Mouse (Mus musculus) left cerebral cortex, adult 11 months (tissue): ENCODE measurements around the gene Lrp6.

ENCODE experiments used
- DNase-seq: peaks from one replicate; pipeline ENCODE4 v3.0.0; 2022; ENCODE audit warnings: low spot score

Gene Lrp6

GRCm38 (mm10) chr6:134494828-134495698 is 71.7 kb downstream of the Lrp6 start:
- DNase-seq, result no peak

DNA sequence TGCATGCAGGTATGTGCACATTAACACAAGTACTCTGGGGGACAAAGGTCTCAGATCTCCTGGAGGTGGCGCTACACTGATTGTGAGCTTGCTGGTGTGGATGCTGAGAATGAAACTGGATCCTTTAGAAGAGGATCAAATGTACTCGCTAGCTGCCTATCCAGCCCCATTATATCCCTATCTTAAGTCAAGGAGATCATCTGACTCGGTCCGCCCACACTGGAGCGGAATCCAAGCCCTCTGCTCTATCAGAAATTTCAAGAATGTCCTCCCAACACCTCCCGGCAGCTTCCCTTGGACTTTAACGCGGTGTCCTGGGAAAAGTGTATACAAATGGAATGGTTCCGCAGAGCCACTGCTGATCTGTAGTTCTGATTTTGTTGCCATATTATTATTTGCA is 77.1 kb downstream of the Lrp6 start:
- no peak for DNase-seq

- no peak for DNase-seq
These were observed 77.6 kb downstream of the Lrp6 start for GRCm38 (mm10) chr6:134489130-134489529.

GRCm38 (mm10) chr6:134486318-134486717 is 80.4 kb downstream of the Lrp6 start:
- no peak for DNase-seq

DNA sequence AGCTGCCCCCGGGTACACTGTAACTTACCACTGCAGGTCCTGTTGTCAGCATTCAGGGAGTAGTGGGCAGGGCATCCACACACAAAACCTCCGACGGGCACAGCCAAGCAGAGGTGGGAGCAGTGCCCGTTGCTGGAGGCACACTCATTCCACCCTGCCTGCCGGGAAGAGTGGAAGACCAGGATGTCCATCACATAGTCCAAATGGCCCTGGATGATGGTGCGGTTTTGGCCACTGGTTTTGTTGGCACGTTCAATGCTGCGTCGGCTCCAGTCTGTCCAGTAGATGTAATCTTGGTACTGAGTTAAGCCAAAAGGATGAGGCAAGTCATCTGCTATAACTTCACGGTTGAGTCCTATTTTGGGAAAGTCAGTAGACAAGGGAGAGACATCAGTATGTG is 87.3 kb downstream of the Lrp6 start:
- no peak for DNase-seq

DNA sequence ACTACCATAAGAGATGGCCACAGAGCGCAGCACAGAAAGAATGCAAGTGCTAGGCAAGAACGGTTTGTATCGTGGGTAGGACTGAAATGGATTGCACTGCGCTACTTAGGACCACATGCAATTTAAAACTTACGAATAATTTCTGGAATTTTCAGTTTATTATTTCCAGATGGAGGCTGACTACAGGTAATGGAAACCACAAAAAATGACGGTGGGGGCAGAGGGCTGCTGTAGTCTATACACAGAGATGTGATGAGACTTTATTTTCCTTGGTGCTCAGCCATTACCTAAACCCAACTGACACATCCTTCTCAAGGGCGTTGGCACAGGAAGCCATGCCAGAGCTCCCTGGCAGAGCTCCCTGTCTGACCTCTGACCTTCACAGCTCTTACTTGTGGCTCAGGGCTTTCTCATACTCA is 93.6 kb downstream of the Lrp6 start:
- DNase-seq, result no peak

DNA sequence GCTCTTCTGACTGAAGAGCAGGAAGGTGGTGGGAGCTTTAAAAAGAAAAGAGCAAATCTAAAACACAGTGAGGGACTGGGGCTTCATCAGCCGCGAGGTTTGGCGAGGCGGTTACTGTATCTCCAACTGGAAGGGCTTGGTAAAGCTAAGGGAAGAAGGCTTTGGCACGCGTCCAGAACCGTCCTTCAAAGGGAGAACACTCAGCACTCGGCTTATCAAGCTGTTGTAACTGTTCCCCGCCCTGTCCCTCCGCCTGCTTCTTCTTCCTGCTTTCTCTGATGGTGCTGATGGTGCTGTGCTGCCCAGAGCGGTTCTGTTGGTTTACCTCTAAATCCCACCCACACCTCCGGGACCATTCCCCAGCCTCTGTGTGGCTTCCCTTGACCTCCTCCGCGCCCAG is 95.9 kb downstream of the Lrp6 start:
- DNase-seq, result no peak

DNA sequence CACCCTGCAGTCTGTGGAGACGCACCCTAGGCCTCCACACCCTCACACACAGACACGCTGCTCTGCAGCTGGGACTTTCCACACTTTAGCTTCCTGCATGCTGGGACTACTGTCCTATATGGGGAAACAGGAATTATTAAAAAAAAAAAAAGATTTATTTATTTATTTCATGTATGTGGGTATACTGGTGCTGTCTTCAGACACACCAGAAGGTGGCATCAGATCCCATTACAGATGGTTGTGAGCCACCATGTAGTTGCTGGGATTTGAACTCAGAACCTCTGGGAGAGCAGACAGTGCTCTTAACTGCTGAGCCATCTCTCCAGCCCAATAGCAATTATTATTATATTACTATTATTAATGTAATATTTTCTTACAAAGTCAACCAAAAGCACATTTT is 97.5 kb downstream of the Lrp6 start:
- DNase-seq, result no peak

- no peak for DNase-seq
These were observed 100.0 kb downstream of the Lrp6 start for GRCm38 (mm10) chr6:134466671-134467229.

DNA sequence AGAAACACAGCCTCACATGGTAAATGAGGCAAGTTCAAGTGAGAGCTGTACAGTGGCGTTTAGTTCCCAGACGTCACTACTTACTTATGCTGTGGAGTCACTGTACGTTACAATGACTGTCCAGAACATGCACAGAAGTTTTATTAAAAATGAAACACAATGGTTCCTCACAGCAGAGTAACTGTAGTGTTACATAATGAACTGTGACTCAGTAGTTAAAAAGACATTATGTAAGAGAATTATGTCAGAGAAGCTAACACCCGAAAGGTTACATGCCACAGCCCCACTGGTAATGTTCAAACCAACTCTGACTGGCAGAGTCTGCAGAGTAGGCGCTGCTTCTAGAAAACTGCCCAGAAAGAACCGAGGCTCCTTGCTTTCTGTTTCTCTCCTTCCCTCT is 105.6 kb downstream of the Lrp6 start:
- no peak for DNase-seq

DNA sequence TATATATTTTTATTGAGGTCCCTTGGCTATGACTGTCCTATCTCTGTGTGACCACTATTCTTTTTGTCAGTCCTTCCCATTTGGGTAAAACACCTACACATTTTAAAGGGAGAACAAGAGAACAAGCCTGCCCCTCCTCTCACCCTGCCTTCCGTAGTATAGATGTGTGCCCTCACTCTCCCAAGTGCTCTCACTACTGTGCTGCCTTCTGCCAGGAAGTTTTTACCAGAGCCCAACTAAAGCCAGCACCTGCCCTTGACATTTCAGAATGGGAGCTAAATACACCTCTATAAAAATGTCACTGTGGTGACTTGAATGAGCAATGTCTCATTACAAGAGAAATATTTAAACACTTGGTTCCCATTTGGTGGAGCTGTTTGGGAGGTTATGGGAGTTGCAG is 108.4 kb downstream of the Lrp6 start:
- DNase-seq, result no peak

DNA sequence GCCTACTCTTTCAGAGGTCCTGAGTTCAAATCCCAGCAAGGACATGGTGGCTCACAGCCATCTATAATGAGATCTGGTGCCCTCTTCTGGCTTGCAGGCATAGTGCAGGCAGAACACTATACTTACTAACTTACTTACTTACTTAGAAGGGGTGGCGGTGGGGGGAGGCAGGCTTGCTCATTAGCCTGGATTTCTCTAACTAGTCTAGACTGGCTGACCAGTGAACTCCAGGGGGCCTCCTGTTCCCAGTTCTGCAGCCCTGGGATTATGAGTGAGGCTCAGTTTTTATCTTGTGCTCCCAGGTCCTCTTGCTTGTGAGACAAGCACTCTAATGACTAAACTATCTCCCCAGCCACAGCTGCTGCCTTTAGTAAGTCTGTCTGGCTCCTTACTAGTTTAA is 112.7 kb downstream of the Lrp6 start:
- no peak for DNase-seq

DNA sequence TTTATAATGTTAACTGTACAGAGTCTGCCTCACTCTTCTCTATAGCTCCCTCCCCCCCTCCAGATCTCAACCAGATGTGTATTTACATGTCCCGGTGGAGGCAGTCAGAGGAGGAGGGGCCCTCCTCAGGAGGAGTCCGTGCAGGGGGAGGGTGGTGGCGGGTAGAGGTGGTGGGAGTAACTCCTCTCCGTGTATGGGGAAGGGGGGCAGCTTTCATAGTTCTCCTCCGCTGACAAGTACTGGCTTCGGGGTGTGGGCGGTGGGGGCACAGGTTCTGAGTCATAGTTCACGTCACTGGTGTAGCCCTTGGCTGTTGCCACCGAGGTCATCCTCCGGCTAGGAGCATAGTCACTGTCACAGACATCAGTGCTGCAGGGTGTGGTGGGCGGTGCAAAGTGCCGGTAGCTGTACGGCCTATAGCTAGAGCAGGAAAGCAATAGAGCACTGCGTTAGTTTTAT is 116.1 kb downstream of the Lrp6 start:
- DNase-seq, result peak; percentile 30

DNA sequence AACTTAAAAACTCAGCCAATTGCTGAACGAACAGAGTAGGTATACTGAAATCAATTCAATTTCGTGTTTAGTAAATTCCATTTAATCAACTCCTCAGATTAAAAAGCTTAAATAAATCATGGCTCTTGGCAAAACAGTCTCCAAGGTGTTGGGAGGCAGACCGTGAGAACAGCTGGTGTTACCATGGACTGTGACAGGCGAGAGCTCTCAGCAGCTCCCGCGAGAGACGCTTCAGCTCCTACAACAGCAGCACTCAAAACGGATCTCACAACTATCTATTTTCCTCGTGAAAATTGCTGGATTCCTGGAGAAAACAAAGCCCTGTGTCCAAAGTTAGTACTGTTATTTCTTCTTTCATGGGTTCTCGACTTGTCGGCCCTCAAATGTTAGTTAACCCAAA is 116.8 kb downstream of the Lrp6 start:
- DNase-seq, result no peak

DNA sequence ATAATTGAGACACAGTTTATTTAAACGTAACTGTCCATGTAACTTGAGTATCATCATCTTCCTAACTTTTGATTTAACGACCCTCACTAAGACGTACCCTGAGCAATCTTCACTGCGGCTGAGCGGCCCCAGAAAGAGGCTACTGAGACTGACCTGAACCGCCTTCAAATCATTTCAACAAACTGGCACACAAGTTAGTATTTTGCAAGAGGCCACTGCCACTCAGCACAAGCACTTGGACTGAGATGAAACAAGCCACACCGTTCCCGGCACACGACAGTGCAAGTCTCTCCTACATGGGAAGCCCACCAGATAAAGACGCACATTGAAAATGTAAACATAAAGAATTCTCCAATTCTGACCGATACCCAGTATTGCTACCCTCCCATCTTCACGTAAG is 118.3 kb downstream of the Lrp6 start:
- DNase-seq, result no peak

DNA sequence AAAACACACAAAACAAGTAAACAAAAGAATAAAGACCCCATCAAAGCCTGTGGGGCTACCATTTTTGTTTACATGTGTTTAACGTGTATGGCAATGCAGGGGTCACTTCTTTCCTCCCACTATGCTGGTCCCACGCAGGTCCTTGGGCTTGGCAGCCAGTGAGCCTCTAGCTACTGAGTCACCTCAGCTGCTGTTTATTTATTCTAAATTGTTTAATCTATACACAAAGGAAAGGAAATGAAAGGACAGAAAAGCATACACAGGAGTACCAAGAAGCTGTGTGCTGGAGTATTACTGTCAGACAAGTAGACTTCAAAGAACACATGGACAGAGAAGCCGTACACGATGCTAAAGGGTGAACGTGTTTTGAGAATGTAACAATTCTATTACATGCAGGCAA is 122.8 kb downstream of the Lrp6 start:
- no peak for DNase-seq

- DNase-seq, result no peak
These were observed 123.4 kb downstream of the Lrp6 start for GRCm38 (mm10) chr6:134443198-134443904.

- no peak for DNase-seq
These were observed 124.5 kb downstream of the Lrp6 start for GRCm38 (mm10) chr6:134442219-134442618.

DNA sequence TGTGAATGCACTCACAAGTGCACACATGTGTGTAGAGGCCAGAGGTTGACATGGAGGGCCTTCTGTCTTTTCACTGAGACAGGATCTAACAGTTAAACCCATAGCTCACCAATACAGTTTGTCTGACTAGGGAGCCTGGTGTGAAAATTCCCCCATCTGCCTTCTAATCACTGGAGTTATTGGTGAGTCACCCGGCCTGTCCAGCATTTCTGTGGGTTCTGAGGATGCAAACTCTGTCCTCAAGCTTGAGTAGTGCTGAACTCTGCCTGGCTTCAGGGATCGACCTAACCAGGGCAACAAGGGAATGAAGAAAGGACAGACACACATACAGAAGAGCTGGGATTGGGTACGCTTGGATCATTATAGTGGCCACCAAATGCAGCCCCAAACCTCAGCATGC is 125.0 kb downstream of the Lrp6 start:
- DNase-seq, result no peak

GRCm38 (mm10) chr6:134440023-134440422 is 126.7 kb downstream of the Lrp6 start:
- DNase-seq, result no peak

DNA sequence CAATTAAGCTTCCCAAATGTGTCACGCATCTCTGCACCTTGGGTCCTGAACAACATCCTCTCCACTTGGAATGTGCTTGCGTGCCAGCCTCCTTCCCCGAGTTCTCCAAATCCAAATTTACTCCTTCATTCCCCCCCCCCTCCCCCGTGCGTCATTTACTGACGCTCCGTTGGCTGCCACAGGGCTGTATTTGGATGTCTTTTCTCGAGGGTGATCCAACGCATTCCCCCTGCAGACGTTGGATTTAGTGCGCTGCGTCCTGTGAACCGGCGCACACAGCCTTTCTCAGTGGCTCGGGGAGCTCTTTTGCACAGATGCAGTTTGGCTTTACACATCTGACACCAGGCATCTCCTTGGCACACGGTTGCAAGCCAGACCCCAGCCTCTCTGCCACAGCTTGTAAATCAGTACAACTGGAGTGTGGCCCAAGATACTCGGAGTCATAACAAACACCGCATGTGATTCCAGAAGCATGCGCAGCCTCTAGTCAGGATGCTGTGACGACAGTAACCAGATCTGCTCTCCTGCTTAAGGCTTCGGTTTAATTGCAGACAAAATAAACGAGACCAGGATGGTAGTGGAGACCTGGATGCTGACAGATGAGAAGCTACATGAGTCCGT is 127.3 kb downstream of the Lrp6 start:
- DNase-seq, result peak; percentile 29

GRCm38 (mm10) chr6:134436955-134437354 is 129.8 kb downstream of the Lrp6 start:
- no peak for DNase-seq
